Mouse (Mus musculus) spleen, adult 2 months (tissue): Measurements from ENCODE around the gene Il11. TPM values are rescaled to one million over a fixed set of nuclear protein-coding genes. Genes with fewer than 3 reads are reported as not detected.
A peak's percentile ranks its signal among the peaks of the same experiment; 100 is the strongest.

ENCODE experiments used
- DNase-seq, 2 experiments: peaks; one replicate each; pipeline versions ENCODE4 v3.0.0 to v3.0.0-alpha.2; 2012 to 2021; ENCODE audit warnings: low spot score in 2 of 2, low read depth in 1 of 2
- H3K27ac ChIP-seq: fragments of 200-500 bp; 2 replicates; pipeline ENCODE4 v1.5.1; 2012; ENCODE audit warnings: low read length, inconsistent platforms; ENCODE audit not compliant: insufficient read depth
- H3K27me3 ChIP-seq: fragments of 200-500 bp; 2 replicates; pipeline ENCODE4 v1.6.1; 2012; ENCODE audit warnings: mild to moderate bottlenecking, moderate library complexity, low read length, inconsistent platforms; ENCODE audit not compliant: control insufficient read depth, insufficient read depth
- H3K36me3 ChIP-seq: fragments of 200-500 bp; 2 replicates; pipeline ENCODE4 v1.6.1; 2012; ENCODE audit warnings: mild to moderate bottlenecking, low read length, inconsistent platforms; ENCODE audit not compliant: control insufficient read depth, insufficient read depth
- H3K4me1 ChIP-seq: fragments of 200-500 bp; 2 replicates; pipeline ENCODE4 v1.6.1; 2011; ENCODE audit warnings: inconsistent platforms; ENCODE audit not compliant: control insufficient read depth, insufficient read depth, insufficient read length
- H3K4me3 ChIP-seq: fragments of 200-500 bp; 2 replicates; pipeline ENCODE4 v1.5.1; 2011; ENCODE audit warnings: mild to moderate bottlenecking, inconsistent platforms; ENCODE audit not compliant: insufficient read depth, insufficient read length; ENCODE audit errors: extremely low read depth
- CTCF ChIP-seq: fragments of 200-500 bp; IDR thresholded peaks from 2 replicates; pipeline ENCODE4 v1.5.1; 2011; ENCODE audit warnings: mild to moderate bottlenecking, inconsistent platforms; ENCODE audit not compliant: insufficient read depth, insufficient read length, insufficient replicate concordance; ENCODE audit errors: extremely low read depth
- POLR2A ChIP-seq: fragments of 200-500 bp; IDR thresholded peaks from 2 replicates; pipeline ENCODE4 v1.6.1; 2011; ENCODE audit warnings: low read depth, low read length, inconsistent platforms
- WGBS: fragments of 180-500 bp; shearing (Covaris S2); methylation state at CpG from one replicate; pipeline ENCODE4 v1.1.7; 2018; 5-methylcytosine and 5-hydroxymethylcytosine counted together
- polyA plus RNA-seq: library from polyadenylated mRNA; depleted of rRNA; stranded (reverse); fragments of >200 nt; gene quantifications from 2 replicates; pipeline ENCODE4 v1.2.3, GENCODE M21; 2012

Il11 gene
- polyA plus RNA-seq, 1 experiment = 0.23 TPM

GRCm38 (mm10) chr7:4788499-4789435 lies 6.1 kb upstream of the Il11 start:
- H3K27me3 ChIP-seq = no peaks in the 10 kb centered on the region
- H3K4me3 ChIP-seq = peak overlapping the region; percentile 71
- no peak for TF ChIP-seq CTCF
- no peak for TF ChIP-seq POLR2A
- H3K27ac ChIP-seq = peak overlapping the region; percentile 41; the same call in 1 of the 2 replicates
- H3K4me1 ChIP-seq = peaks cover 2% of the 10 kb centered on the region
- peak in 1 of 2 experiments; percentile 45 for DNase-seq
- H3K36me3 ChIP-seq = no peaks in the 10 kb centered on the region
- 3% methylated on average over 64 of the region's 64 CpGs for WGBS

GRCm38 (mm10) chr7:4783667-4784268 lies 1.1 kb upstream of the Il11 start:
- TF ChIP-seq CTCF (no peak), POLR2A (no peak)
- Histone ChIP-seq H3K36me3 (no peaks in the 10 kb centered on the region), H3K27me3 (no peaks in the 10 kb centered on the region), H3K4me3 (no peak overlapping the region), H3K4me1 (no peaks in the 10 kb centered on the region; the same call in 1 of the 2 replicates), H3K27ac (no peak overlapping the region)
- DNase-seq = no peak
- 84% methylated on average over 14 of the region's 14 CpGs for WGBS

DNA sequence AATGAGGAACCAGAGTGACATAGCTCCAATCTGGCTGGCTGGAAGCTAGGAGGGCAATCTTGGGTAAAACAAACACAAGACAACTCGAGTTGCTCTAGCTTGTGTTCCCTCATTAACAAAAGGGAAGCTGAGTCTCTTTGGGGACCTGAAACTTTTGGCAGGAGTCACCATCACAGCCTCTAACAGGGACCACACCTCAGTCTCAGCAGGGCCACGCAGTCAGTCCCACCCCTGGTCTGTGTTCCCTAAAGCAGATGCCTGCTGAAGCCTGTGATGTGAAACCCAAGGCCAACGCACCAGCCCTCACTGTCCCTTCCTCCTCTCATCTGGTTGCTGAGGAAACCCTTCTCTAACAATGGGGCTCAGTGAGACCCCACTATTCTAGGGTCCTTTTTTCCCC lies 529 bp downstream of the Il11 start:
- Histone ChIP-seq H3K4me1 (no peaks in the 10 kb centered on the region), H3K36me3 (no peaks in the 10 kb centered on the region), H3K27me3 (peaks cover 7% of the 10 kb centered on the region), H3K27ac (no peak overlapping the region), H3K4me3 (no peak overlapping the region)
- TF ChIP-seq POLR2A = no peak
- no peak for TF ChIP-seq CTCF
- DNase-seq = no peak
- WGBS = 37% methylated on average over 3 of the region's 3 CpGs

DNA sequence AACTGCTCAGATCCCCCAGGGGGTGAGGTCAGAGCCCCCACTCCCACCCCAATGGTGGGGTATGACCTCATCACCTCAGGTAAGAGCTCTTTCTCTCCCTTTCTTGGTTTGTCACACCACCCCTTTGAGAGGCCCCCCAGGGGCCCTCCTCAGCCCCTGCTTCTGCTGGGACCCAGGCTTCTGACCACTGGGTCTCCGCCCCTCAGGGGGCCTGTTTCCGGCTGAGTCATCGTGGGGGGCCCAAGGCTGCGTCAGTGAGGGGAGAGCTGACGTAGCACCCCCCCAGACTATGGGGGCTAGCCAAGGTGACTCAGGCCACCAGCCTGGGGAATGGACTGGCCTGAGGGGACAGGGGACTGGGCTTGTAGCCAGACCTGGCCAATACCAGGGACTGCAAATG lies 2.7 kb downstream of the Il11 start:
- H3K4me1 ChIP-seq = no peaks in the 10 kb centered on the region
- TF ChIP-seq CTCF (no peak), POLR2A (no peak)
- no peak for DNase-seq
- no peak overlapping the region for H3K4me3 ChIP-seq
- H3K36me3 ChIP-seq = no peaks in the 10 kb centered on the region
- H3K27ac ChIP-seq = no peak overlapping the region
- WGBS = 11% methylated on average over 5 of the region's 5 CpGs
- peaks cover 14% of the 10 kb centered on the region for H3K27me3 ChIP-seq

DNA sequence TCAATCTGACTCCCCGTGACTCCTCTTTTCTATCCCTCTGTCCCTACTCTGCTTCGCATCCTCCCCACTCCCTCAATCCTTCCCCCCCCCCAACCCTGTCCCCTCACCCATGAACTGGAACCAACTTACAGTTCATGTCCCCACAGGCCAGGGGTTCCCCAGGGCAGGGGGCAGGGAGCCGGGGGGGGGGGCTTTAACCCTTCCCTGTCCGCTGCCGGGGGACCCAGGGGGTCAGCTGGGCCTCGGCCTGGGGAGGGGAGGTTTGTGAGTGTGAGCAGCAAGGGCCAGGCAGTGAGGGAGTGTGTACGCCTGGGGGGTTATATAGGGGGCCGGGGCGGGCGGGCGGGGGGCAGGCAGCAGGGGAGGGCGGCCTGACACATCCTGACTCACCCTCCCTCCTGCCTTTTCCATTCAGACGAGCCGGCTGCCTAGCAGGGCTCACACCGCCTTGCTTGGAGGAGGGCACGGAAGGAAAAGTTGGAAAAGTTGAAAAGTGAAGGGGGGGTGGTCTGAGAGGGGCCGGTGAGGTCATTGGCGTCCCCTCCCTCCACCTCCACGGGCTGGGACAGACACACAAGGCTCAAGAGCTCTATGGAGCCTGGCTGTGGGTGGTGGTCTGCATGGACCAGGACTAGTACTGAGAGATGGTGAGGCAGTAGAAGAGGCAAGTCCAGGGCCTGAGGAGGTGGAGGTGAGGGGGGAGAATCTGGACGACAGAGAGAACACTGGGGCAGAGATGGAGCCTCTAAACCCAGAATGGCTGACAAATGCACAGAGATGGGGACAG lies 4.6 kb downstream of the Il11 start:
- H3K27ac ChIP-seq = no peak overlapping the region
- H3K4me3 ChIP-seq = no peak overlapping the region
- no peak for TF ChIP-seq CTCF
- TF ChIP-seq POLR2A = no peak
- H3K27me3 ChIP-seq = peaks cover 17% of the 10 kb centered on the region
- 51% methylated on average over 20 of the region's 20 CpGs for WGBS
- no peaks in the 10 kb centered on the region for H3K4me1 ChIP-seq
- DNase-seq = no peak
- H3K36me3 ChIP-seq = no peaks in the 10 kb centered on the region

DNA sequence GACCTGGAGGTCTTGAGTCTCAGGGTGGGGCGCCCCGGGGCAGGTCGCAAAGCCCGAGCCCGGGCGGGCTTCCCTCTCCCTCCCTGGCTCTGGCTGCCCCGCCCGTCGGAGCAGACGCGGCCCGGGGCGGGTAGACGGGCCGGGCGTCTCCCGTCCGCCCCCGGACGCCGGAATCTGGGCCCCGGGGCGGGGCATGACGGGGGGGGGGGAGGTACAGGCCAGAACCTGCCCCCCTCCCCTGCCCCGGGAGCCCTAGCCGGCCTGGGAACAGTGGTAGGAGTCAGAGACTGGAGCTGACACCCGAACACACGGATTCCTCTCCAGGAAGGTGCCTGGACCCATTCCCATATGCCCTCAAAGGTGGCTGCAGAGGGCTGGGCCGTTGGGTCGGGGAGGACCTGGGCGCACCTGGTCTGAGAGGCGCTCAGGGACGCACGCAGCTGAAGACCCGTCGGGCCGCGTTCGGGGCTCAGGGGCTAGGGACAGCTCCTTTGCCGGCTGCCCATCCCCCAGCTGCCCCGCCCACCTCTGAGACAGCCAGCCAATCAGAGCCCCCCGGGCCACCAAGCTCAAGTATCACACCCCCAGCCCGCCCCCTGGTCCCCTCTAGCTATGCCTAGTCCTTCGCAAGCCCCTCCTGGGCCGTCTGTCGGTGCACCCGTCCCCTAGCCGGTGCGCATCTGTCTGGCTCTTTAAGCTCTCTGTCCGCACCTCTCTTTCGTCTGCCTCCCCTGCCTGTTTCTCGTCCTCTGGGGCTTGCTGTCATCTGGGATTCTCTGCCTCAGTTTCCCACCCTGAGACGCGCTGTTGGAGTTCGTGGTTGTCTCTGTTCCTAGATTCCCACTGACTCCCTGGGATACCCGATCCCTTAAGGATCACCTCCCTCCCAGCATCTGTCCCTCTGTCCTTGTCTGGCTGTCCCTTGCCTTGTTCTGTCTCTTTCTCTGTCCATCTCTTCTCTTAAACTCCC lies 5.5 kb downstream of the Il11 start:
- no peaks in the 10 kb centered on the region for H3K4me1 ChIP-seq
- no peak for TF ChIP-seq CTCF
- H3K36me3 ChIP-seq = no peaks in the 10 kb centered on the region
- peak overlapping the region; percentile 52; the same call in 1 of the 2 replicates for H3K4me3 ChIP-seq
- no peak for DNase-seq
- H3K27ac ChIP-seq = no peak overlapping the region
- peaks cover 17% of the 10 kb centered on the region for H3K27me3 ChIP-seq
- 3% methylated on average over 37 of the region's 56 CpGs for WGBS
